Mouse (Mus musculus) liver, embryonic 14.5 days (tissue): Measurements from ENCODE around the gene Msl1.

Source experiments
- CTCF ChIP-seq: IDR thresholded peaks from 2 replicates; pipeline ENCODE4 v1.5.1; 2016; ENCODE audit warnings: antibody characterized with exemption, low read depth, control low read depth
- EP300 ChIP-seq: IDR thresholded peaks from 2 replicates; pipeline ENCODE4 v1.6.1; 2016; ENCODE audit warnings: antibody characterized with exemption, low read depth

DNA sequence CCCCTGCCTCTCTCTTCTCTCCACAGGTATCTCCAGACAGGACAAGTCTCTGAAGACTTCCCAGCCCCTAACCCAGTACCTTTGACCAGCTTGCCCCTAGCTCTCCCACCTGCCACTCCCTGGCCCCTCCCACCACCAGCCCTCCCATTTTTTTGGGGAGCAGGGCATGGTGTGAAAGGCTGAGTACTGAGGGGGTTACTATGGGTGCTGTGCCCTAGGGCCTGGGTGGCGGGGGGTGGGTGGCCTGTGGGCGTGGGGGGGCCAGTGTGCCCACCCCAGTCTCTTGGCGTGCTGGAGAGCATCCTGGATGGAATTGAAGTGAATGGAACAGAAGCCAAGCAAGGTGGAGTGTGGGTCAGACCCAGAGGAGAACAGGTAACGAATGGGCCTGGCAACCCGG lies 42.1 kb upstream of the Msl1 start:
- no peak for TF ChIP-seq CTCF
- TF ChIP-seq EP300: no peak
